Mouse (Mus musculus) lung, embryonic 16.5 days (tissue): ENCODE data around the gene Ltbp1. TPM values are rescaled to one million over a fixed set of nuclear protein-coding genes. Genes with fewer than 3 reads are reported as not detected.
A peak's percentile ranks its signal among the peaks of the same experiment; 100 is the strongest.

Source experiments
- ATAC-seq: fragments of 200-750 bp; cut with Nextera tagmentation; 2 replicates; pipeline ENCODE4 v1.8.0; 2017; ENCODE audit warnings: low read depth, mild to moderate bottlenecking, moderate library complexity
- H3K27ac ChIP-seq: fragments of 300-500 bp; sonication (generic); 2 replicates; pipeline ENCODE4 v1.5.1; 2014; ENCODE audit warnings: mild to moderate bottlenecking, control low read depth, low read length
- H3K27me3 ChIP-seq: fragments of 300-500 bp; sonication (generic); 2 replicates; pipeline ENCODE4 v1.6.1; 2014; ENCODE audit warnings: low read depth, low read length, mixed read lengths; ENCODE audit not compliant: control insufficient read depth, insufficient read depth
- H3K36me3 ChIP-seq: fragments of 300-500 bp; sonication (generic); 2 replicates; pipeline ENCODE4 v1.6.1; 2014; ENCODE audit warnings: low read length; ENCODE audit not compliant: control insufficient read depth, insufficient read depth
- H3K4me1 ChIP-seq: fragments of 300-500 bp; sonication (generic); replicated peaks from 2 replicates; pipeline ENCODE4 v1.6.1; 2014; ENCODE audit warnings: low read length, mixed read lengths; ENCODE audit not compliant: control insufficient read depth, insufficient read depth
- H3K4me2 ChIP-seq: fragments of 300-500 bp; sonication (generic); 2 replicates; pipeline ENCODE4 v1.6.1; 2014; ENCODE audit warnings: low read depth, low read length, control low read depth
- H3K4me3 ChIP-seq: fragments of 300-500 bp; sonication (generic); 2 replicates; pipeline ENCODE4 v1.5.1; 2014; ENCODE audit warnings: mild to moderate bottlenecking, low read length, control low read depth
- H3K9ac ChIP-seq: fragments of 300-500 bp; sonication (generic); 2 replicates; pipeline ENCODE4 v1.6.1; 2014; ENCODE audit warnings: low read length, control low read depth
- H3K9me3 ChIP-seq: fragments of 300-500 bp; sonication (generic); 2 replicates; pipeline ENCODE4 v1.6.1; 2016; ENCODE audit warnings: low read length; ENCODE audit not compliant: control insufficient read depth
- WGBS: fragments of 180-500 bp; shearing (Covaris S2); extraction: QIAGEN DNeasy Blood & Tissue Kit; methylation state at CpG from one replicate; pipeline ENCODE4 v1.1.7; 2014; 5-methylcytosine and 5-hydroxymethylcytosine counted together
- polyA plus RNA-seq: library from polyadenylated mRNA; unstranded; fragments of >200 nt; fragmentation: Nextera tagmentation; extraction: Ambion mirVana; gene quantifications from 2 replicates; pipeline ENCODE4 v1.2.1, GENCODE M21; 2015

Ltbp1 gene
- polyA plus RNA-seq, 1 experiment from 2014 or later, result 24.2 TPM

DNA sequence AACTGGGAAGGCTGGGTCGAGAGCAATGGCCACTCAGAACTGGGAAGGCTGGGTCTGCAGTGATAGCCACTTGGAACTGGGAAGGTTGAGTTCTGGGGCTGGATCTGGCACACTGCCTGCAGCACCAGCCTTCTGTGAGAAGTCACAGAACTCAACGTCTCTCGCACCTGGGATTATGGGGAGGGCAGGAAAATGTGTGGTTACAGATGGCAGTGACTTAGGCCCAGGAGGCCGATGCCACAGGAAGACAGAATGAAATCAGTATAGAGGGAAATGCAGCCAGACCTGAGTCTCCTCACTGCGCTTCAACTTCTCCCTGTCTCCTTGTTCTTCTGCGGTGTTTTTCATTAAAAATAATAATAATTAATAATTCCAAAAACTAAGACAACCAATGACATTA, 361.0 kb downstream of the Ltbp1 start:
- 88% methylated on average over 6 of the region's 6 CpGs for WGBS
- no peak for ATAC-seq
- peaks cover 6% of the 10 kb centered on the region; the same call in 1 of the 2 replicates for H3K36me3 ChIP-seq

DNA sequence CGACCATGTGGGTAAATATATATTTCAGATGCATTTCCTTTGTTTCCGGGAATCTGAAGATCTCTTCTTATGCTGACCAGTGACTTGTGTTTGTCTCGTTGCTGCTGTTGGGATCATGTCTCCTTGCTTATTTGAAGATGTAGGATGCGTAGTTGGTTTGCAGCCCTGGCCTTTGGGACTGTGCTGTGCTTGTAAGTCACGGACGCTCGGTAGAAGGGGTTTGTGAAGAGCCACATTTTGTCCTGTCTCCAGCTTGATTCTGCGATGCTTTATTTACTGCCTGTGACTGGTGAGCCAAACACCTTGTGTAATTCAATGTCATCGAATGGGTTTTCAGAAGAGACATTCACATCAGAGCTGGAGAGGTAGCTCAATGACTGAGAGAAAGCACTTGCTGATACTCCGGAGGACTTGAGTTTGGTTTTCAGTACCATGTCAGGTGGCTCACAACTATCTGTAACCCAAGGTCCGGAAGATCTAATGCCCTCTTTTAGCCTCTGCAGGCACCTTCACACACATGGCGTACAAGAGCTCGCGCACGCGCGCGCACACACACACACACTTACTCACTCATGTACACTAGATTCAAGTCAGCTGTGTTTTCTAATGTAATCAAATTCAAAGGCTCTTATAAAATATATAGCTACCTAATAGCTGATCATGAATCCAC, 362.3 kb downstream of the Ltbp1 start:
- no peak for ATAC-seq
- H3K4me3 ChIP-seq, result no peak overlapping the region
- 94% methylated on average over 18 of the region's 18 CpGs for WGBS
- no peak overlapping the region for H3K4me2 ChIP-seq
- H3K27ac ChIP-seq, result no peak overlapping the region
- no peaks in the 10 kb centered on the region for H3K27me3 ChIP-seq
- H3K36me3 ChIP-seq, result peaks cover 6% of the 10 kb centered on the region; the same call in 1 of the 2 replicates
- H3K9me3 ChIP-seq, result no peaks in the 10 kb centered on the region
- H3K9ac ChIP-seq, result no peak overlapping the region
- H3K4me1 ChIP-seq, result peaks cover 6% of the 10 kb centered on the region; the same call in 1 of the 2 replicates

More for the DNA sequence above, 361.0 kb downstream of the Ltbp1 start:
- H3K4me1 ChIP-seq, result peaks cover 6% of the 10 kb centered on the region; the same call in 1 of the 2 replicates
- H3K4me3 ChIP-seq, result no peak overlapping the region
- no peak overlapping the region for H3K9ac ChIP-seq
- no peak overlapping the region for H3K27ac ChIP-seq
- no peaks in the 10 kb centered on the region for H3K9me3 ChIP-seq
- H3K4me2 ChIP-seq, result no peak overlapping the region
- H3K27me3 ChIP-seq, result no peaks in the 10 kb centered on the region

DNA sequence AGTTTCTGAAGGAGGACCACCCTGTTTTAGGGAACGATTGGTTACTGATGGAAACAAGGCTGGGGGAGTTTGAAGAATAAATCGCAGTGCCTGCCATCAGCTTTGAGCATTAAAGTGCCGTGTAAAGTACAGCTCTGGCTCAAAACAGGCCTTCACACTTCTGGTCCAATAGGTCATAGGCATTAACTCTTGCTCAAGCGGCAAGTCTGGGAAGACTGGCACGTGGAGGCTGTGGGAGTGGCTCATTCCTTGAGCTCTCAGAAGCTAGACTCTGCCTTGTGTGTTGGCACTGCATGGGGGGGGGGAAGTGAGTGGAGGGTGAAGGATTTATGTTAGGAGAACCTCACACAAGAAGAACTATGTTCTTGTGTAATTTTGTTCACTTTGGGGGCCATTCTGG, 363.2 kb downstream of the Ltbp1 start:
- Histone ChIP-seq H3K36me3 (0 out of 2 replicates have a peak, but pooled peaks cover under 1% of the 10 kb centered on the region), H3K4me2 (no peak overlapping the region), H3K9ac (no peak overlapping the region), H3K27me3 (no peaks in the 10 kb centered on the region), H3K4me3 (no peak overlapping the region), H3K27ac (no peak overlapping the region), H3K4me1 (peaks cover 6% of the 10 kb centered on the region; the same call in 1 of the 2 replicates), H3K9me3 (no peaks in the 10 kb centered on the region)
- peak; percentile 92 for ATAC-seq
- WGBS, result 42% methylated on average over 5 of the region's 5 CpGs

DNA sequence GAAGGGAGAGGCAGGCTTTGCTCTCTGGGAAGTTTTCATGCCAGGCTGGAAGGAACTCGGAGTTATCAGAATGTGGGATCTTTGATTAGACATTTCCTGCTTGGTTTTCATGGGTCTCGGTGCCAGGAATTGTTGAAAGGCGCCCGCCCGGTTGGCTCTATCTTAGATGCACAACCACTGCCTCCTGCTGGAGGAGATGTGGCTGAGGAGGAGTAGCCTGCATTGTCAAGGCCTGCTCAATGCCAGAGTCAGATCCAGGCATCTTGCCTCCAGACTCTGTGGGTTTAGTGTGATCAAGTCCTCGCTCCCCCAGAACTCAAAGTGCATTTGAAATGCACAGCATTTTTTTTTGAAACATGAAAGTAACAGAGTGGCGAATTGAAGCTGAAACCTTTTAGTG, 364.0 kb downstream of the Ltbp1 start:
- H3K4me2 ChIP-seq, result no peak overlapping the region
- peaks cover 6% of the 10 kb centered on the region; the same call in 1 of the 2 replicates for H3K4me1 ChIP-seq
- no peak overlapping the region for H3K27ac ChIP-seq
- no peak overlapping the region for H3K9ac ChIP-seq
- 70% methylated on average over 7 of the region's 7 CpGs for WGBS
- no peak overlapping the region for H3K4me3 ChIP-seq
- H3K36me3 ChIP-seq, result no peaks in the 10 kb centered on the region
- H3K27me3 ChIP-seq, result no peaks in the 10 kb centered on the region
- peak; percentile 32 for ATAC-seq
- H3K9me3 ChIP-seq, result no peaks in the 10 kb centered on the region

DNA sequence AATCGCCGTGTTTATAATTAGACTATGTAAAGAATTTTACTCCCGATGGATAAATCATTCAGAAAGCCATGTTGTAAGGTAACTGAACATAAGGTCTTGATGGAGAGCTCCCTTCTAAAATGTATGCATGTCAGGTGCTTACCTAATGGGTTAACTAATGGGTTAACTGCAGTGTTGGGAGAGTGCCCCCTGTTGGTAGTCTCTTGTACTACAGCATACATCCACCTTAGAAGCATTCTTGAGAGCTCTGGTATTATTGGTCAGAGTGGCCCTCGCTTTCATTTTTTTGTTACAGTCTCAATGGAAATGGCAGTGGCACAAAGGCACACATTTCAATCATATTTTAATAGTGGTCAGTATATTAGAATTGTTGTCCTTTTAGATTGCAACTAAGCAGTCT, 364.8 kb downstream of the Ltbp1 start:
- 87% methylated on average over 4 of the region's 4 CpGs for WGBS
- no peak overlapping the region for H3K4me3 ChIP-seq
- peaks cover 6% of the 10 kb centered on the region; the same call in 1 of the 2 replicates for H3K4me1 ChIP-seq
- no peaks in the 10 kb centered on the region for H3K9me3 ChIP-seq
- H3K9ac ChIP-seq, result no peak overlapping the region
- no peak overlapping the region for H3K27ac ChIP-seq
- no peaks in the 10 kb centered on the region for H3K36me3 ChIP-seq
- no peak for ATAC-seq
- H3K4me2 ChIP-seq, result no peak overlapping the region
- H3K27me3 ChIP-seq, result no peaks in the 10 kb centered on the region

DNA sequence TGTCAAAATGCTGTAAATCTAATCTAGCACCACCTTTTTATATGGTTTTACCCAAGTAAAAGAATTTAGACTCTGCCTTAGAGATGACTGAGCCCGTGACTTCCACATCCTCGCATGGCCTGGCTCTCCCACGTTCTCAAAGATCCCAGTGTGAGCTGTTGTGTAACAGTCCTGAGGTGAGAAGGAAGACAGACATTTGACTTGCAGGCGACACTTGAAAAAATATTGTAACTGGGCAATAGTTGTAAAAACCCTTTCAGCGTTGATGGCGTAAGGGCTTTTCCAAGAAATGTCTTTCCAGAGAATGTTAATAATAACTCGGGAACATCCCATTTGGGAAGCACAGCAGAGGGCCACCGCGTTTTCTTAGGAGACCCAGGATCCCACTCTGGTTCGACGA, 366.3 kb downstream of the Ltbp1 start:
- 72% methylated on average over 11 of the region's 11 CpGs for WGBS
- no peaks in the 10 kb centered on the region for H3K9me3 ChIP-seq
- no peak overlapping the region for H3K4me2 ChIP-seq
- H3K36me3 ChIP-seq, result no peaks in the 10 kb centered on the region
- ATAC-seq, result no peak
- H3K27me3 ChIP-seq, result no peaks in the 10 kb centered on the region
- H3K9ac ChIP-seq, result no peak overlapping the region
- no peak overlapping the region for H3K4me3 ChIP-seq
- H3K4me1 ChIP-seq, result peaks cover 6% of the 10 kb centered on the region; the same call in 1 of the 2 replicates
- no peak overlapping the region for H3K27ac ChIP-seq

DNA sequence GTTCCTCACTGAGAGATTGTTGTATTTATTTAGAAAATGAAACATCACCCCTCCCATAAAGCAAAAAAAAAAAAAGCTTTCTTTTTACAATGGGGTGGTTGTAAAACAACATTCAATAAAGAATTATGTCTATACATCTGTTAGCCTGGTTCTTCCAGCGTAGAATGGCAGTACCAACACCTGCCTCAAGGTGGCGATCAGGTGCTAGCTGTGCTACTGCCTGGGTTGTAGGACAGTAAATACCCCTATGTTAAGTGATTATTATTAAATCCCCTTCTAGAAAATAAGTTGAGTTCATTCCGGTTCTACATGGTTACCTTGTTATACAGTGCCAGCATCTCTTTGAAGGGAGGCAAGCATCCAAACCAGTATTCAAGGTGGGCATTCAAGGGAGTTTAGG, 367.0 kb downstream of the Ltbp1 start:
- no peaks in the 10 kb centered on the region for H3K9me3 ChIP-seq
- H3K36me3 ChIP-seq, result no peaks in the 10 kb centered on the region
- no peak overlapping the region for H3K4me2 ChIP-seq
- ATAC-seq, result no peak
- H3K4me3 ChIP-seq, result no peak overlapping the region
- H3K4me1 ChIP-seq, result peaks cover 6% of the 10 kb centered on the region; the same call in 1 of the 2 replicates
- 62% methylated on average over 3 of the region's 3 CpGs for WGBS
- no peaks in the 10 kb centered on the region for H3K27me3 ChIP-seq
- no peak overlapping the region for H3K27ac ChIP-seq
- H3K9ac ChIP-seq, result no peak overlapping the region

DNA sequence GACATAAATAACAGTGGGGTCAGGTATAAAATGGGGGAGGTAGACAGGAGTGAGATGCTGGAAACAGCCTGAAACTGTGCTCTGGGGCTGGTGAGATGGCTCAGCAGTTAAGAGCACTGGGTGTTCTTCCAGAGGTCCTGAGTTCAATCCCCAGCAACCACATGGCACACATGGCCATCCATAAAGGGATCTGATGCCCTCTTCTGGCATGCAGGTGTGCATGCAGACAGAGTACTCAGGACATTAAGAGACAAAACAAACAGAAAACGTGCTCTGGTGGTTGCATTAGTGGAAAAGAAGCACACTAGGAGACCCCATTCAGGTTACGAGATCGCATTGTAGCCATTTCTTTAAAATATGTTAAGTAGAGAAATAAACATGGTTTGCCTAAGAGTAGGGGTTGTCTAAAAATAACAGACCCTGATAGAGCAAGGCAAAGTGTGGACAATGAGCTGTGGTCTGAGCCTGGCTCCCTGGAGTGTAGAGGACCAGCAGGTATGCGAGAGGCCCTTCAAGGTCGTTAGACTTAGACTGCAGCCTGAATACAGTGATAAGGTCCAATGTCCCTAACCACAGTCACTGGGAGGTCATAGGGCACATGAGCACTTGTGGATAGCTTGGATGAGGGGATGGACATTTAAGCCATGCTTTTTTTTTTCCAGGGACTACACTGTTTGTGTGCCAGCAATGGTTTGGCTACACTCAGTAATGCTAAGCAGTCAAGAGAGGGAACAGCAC, 369.1 kb downstream of the Ltbp1 start:
- Histone ChIP-seq H3K27ac (no peak overlapping the region), H3K4me1 (no peaks in the 10 kb centered on the region), H3K4me3 (no peak overlapping the region), H3K9ac (no peak overlapping the region), H3K36me3 (no peaks in the 10 kb centered on the region), H3K9me3 (no peaks in the 10 kb centered on the region), H3K27me3 (no peaks in the 10 kb centered on the region), H3K4me2 (no peak overlapping the region)
- WGBS, result 60% methylated on average over 5 of the region's 5 CpGs
- ATAC-seq, result no peak

DNA sequence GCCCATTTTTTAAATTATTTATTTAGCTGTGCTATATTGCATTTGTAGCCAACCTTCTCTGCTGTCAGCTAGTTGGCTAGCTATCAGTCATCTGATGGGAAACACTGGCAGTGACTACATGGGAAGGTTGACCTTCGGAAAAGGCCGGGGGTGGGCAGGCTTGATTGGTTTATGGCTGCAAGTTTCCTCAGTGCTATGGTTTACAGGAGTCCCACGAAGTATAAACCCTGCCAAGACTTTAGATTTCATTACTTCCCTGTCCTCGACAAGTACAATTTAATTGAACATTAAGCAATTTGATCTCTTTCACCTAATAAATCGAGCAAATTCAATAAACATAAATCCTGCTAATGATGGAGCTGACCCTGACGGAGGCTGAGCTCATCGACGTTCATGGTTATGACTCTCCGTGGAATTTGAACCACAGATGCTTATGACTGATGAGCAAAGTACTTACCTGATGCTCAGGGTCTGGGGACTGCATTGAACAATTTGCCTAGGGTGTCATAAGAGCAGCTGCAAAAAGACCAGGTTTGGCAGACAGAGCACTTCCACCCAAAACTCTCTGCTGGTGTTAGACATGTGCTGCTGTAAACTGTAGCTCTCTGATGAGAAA, 373.0 kb downstream of the Ltbp1 start:
- H3K9ac ChIP-seq, result no peak overlapping the region
- no peaks in the 10 kb centered on the region for H3K4me1 ChIP-seq
- H3K36me3 ChIP-seq, result no peaks in the 10 kb centered on the region
- H3K4me3 ChIP-seq, result no peak overlapping the region
- H3K27me3 ChIP-seq, result no peaks in the 10 kb centered on the region
- no peak overlapping the region for H3K4me2 ChIP-seq
- peak; percentile 71 for ATAC-seq
- no peak overlapping the region for H3K27ac ChIP-seq
- 57% methylated on average over 9 of the region's 9 CpGs for WGBS
- H3K9me3 ChIP-seq, result no peaks in the 10 kb centered on the region
